Mouse (Mus musculus) fat pad, adult 2 months (tissue): ENCODE results near the gene Fam69a.
"Not testable (repeated sequence)": the region's sequence is repeated elsewhere in the genome, so short reads cannot be mapped to it uniquely, and the experiment has no call there.

Experiments
- DNase-seq: peaks from one replicate; pipeline ENCODE4 v3.0.0-alpha.2; 2011; ENCODE audit warnings: low read depth, low spot score; ENCODE audit errors: extremely low read depth

Gene Fam69a

GRCm38 (mm10) chr5:107909668-107910067, 77.2 kb downstream of the Fam69a start:
- DNase-seq = no peak

- DNase-seq = no peak
These were observed 78.3 kb downstream of the Fam69a start for GRCm38 (mm10) chr5:107908514-107909110.

DNA sequence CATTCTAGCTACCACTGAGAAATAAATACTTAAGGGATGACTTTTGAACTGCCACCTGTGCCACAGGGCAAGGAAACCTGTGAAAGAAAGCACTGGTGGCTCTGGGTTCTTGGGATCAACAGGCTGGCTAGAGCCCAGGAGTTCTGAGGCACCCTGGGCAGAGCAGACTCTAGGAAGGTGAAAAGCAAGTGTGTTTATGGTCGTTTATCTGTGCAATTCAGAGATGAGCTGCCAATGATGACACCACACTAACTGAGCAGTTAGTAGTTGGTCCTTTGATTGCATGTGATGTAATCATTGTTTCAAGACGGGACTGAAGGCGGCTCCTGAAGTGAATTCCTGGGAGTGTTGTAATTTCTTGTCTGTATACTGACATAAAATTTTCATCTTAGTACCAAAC, 82.6 kb downstream of the Fam69a start:
- peak; percentile 55 for DNase-seq

GRCm38 (mm10) chr5:107901014-107901615, 85.8 kb downstream of the Fam69a start:
- no peak for DNase-seq

DNA sequence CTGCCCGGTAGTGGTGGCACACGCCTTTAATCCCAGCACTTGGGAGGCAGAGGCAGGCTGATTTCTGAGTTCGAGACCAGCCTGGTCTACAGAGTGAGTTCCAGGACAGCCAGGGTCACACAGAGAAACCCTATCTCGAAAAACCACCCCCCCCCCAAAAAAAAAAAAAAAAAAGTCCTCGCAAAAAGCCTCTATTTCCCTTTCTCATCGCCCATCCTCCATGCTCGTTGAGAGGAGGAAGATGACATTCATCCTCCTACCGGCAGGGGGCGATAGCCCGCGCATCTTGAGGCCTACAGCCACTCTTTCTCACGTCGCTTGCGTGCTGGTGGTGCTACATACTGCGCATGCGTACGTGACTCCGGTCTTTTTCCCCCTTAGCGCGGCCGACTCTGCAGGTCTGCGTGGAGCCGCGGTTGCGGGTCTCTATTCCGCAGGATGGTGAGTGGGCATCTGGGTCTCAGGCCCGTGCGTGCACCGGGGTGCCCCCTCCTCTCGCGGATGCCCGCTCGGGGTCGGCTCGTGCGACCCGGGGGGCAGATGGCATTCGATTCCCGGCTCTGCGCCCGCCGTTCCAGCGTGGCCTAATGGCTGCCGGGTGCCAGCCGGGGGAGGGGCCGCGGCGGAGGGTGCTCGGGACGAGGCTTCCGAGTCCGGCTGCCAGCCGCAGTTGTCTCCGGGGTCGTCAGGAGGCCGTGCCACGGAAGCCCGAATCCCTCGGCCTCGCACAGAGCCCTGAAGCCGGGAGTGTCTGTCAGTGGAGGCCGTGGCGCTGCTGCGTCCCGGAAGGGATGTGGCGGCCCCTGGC, 86.5 kb downstream of the Fam69a start, which contains the start of gene Rpl5:
Gene Rpl5, plus strand, starts transcription at position 297 of the 808 bp plus-strand sequence.
- DNase-seq = peak; percentile 64

DNA sequence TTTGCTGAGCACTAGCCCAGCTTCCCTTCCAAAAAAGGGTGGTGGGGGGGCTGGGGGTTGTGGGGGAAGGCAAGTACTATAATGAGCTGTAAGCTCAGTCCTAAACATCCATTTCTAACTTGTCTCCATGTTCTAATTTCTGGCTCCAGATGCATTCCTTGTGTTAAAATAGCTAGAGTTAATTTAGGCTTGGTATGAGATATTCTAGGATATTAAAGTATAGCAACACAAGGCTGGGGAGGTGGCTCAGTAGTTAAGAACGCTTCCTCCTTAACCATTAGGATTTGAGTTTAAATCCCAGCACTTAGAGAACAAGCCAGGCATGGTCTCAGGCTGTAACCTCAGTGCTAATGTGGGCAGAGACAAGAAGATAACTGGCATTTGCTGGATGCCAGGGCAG, 90.6 kb downstream of the Fam69a start:
- DNase-seq = no peak

- no peak for DNase-seq
These were observed 92.2 kb downstream of the Fam69a start for GRCm38 (mm10) chr5:107894676-107895075.

GRCm38 (mm10) chr5:107891515-107891914, 95.4 kb downstream of the Fam69a start:
- not testable (repeated sequence) for DNase-seq

DNA sequence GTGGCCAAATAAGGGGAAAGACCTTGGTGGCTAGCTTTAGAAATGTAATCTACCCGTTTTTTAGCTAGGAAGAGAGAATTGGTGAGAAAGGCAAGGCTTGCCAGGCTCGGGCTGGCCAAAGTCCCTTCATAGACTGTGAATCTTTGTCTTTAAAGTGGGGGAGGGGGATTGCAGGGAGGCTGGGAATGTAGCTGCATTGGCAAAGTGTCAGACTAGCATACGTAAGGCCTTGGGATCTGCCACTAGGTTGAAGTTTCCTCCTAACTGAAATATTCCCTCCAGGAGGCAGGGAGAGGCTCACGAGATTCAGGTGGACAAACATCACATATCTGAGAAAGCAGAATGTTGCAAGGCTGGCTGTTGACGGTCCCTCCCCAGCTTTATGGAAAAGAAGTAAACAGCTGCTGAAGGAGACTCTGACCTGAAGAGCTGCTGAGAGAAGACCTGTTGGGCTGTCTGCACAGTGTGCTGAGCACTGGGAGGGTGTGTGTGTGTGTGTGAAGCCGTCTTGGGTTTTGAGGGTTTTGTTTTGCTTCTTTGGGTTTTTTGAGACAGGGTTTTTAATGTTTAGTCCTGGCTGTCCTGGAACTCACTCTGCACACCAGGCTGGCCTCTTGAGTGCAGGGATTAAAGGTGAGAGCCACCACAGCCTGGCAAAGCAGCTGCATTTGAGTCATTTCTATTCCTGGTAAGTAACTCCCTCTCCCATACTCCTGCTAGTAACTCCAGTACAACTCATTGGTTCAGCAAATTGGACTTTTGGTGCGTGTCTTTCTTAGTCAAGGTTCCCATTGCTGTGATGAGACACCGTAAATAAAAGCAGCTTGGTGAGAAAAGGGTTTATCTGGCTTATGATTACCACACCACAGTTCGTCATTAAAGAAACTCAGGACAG, 96.6 kb downstream of the Fam69a start:
- no peak for DNase-seq

DNA sequence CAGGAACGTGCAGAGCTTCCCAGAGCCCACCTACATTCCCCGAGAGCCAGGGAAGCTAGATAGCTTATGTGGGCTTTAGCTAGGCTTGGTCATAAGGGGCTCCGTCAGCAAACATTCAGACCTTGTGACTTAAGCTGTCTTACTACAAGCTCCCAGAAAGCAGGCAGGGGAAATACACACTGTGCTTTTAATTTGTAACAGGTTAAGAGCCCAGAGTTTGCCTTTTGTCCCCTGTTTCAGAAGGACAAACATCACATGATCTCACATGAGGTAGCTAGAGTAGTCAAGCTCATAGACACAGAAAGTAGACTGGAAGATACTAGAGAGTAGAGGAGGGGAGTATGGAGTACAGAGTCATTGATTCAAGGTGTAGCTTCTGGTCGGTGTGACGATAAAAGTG, 106.2 kb downstream of the Fam69a start:
- no peak for DNase-seq

GRCm38 (mm10) chr5:107877053-107877452, 109.8 kb downstream of the Fam69a start:
- DNase-seq = no peak

DNA sequence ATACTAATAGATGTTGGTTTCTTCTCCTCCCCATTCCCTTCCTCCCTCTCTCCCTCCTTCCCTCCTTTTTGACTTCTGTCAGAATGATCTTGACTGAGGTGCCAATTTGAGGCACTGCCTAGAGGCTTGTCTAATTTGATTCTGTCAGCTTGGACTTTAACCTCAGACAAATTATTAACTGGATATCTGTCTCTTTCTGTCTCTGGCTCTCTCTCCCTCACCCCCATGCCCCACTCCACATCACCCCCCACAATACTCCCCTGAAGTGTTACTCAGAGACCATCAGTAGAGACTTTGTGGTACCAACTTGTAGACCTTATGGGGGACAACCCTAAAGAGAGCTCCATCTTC, 111.6 kb downstream of the Fam69a start:
- DNase-seq = no peak

- no peak for DNase-seq
These were observed 112.2 kb downstream of the Fam69a start, which contains the start of gene Evi5 for GRCm38 (mm10) chr5:107874561-107875260. TSS of gene Evi5 (minus strand) at chr5:107875107.

DNA sequence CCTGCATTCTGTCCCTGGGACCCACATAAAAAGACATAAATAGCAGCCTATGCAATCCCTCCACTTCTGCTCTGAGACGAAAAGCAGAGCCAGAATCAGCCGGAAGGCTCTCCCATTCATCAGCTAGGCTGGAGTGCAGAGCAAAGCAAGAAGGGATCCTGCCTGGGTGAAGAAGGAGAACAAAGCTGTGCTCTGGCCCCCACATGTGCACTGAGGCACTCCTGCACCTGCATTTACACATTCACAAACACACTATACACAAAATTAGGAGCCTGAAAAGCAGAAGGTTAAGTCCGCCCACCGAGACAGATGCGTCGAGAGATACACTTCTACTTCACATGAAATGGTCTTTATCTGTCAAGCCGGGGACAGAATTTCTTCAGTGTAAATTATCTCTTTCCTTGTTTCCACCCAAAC, 113.0 kb downstream of the Fam69a start:
- DNase-seq = no peak

GRCm38 (mm10) chr5:107873330-107873729, 113.6 kb downstream of the Fam69a start:
- DNase-seq = no peak

GRCm38 (mm10) chr5:107869701-107870100, 117.2 kb downstream of the Fam69a start:
- DNase-seq = no peak

DNA sequence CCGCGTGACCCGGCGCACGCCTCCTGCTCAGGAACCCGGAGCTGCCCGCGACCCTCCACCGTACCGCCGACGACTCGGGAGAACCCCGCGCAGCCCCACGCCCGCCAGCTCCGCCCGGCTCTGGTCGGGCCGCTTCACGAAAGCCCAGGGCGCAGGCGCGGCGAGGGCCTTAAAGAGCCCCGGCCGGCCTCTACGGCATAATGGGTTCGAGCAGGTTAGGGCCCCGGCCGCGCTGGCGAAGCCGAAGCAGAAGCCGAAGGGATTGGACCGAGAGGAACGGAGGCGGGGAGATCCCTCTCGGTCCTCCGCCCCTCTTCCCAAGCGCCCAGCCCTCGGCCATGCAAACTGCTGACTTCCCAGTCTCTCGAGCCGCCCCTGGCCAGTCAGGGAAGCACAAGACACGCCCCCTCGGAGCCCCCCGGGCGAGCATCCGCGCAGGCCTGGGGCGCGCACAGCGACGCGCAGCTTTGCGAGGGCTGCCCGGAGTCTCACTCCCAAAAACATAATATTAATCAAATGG, 117.9 kb downstream of the Fam69a start:
- DNase-seq = no peak

DNA sequence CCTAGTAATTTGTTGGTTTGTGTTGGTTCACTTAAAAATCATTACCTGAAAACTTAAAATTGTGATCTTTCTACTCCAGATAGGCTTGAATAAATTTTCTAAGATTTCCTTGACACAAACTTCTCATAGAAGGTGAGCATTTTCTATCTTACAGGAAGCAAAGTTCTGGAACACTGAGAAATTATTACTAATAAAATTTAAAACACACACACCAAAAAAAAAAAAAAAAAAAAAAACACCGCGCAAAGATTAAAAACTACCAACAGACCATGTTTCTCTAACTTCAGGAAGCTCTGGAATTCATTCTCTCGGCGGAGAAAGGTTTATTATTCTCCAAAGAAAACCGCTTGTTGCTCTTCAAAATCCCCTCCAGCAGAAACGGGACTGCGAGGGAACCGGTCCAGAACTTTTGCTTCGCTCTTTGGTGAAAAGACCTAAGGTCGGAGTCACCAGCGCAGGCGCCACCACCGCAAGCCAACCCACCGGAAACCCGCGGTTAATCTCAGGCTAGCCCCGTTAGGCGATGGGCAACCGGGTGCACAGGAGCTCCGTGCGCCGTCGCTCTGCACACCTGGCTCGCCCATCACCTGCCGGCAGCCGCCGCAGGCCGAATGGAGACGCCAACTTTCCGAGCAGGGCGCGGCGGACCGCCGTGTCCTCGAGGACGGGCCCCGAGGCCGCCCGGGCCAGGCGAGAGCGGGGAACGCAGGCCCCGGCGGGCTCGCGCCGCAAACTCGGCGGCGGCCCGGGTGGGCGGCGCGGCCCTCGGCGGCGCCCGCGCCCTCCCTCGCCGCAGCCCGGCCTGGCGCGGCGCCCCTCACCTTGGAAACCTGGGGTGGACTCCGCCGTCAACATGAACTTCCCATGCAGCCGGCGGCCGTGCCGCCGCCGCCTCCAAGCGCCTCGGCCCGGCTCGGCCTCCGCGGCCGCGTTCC, 118.6 kb downstream of the Fam69a start:
- DNase-seq = no peak
